Mouse (Mus musculus) right cerebral cortex, postnatal 36 days (tissue): Measurements from ENCODE around the gene Olfr1362.

Experiments
- DNase-seq, 2 experiments: peaks; one replicate each; pipeline ENCODE4 v3.0.0; 2022; ENCODE audit warnings: low spot score in 2 of 2, mixed read lengths in 1 of 2

Gene Olfr1362

GRCm38 (mm10) chr13:21613922-21614321 lies at the start of gene Olfr1362:
Gene Olfr1362 (minus strand): TSS chr13:21614022.
- DNase-seq, result no peak

- no peak for DNase-seq
Measured at GRCm38 (mm10) chr13:21663286-21663685, 49.5 kb upstream of the Olfr1362 start, which contains the start of gene Olfr1361. Gene Olfr1361 (minus strand): TSS chr13:21663386.

GRCm38 (mm10) chr13:21642418-21642817 lies 28.6 kb upstream of the Olfr1362 start, which contains the start of gene Olfr11:
Gene Olfr11 (minus strand): TSS chr13:21642518.
- no peak for DNase-seq

- DNase-seq, result no peak
Measured at GRCm38 (mm10) chr13:21591618-21592017, 22.2 kb downstream of the Olfr1362 start.

GRCm38 (mm10) chr13:21581659-21582058 lies 32.2 kb downstream of the Olfr1362 start, which contains the start of gene Olfr1364:
Gene Olfr1364 (minus strand): TSS chr13:21581759.
- DNase-seq, result no peak
